Mouse (Mus musculus) layer of hippocampus, postnatal 10 days (tissue): ENCODE data around the gene Olfr745. TPM values are rescaled to one million over a fixed set of nuclear protein-coding genes. Genes with fewer than 3 reads are reported as not detected.

Experiments used
- DNase-seq, 2 experiments: peaks; one replicate each; pipeline ENCODE4 v3.0.0; 2021; ENCODE audit warnings: low spot score in 2 of 2
- long read RNA-seq: library from polyadenylated mRNA; stranded (forward); transcript quantifications from one replicate; pipeline ENCODE4 v2.0.0, GENCODE M21; 2023
- total RNA-seq, 2 experiments: library from RNA; stranded (reverse); gene quantifications; 2 replicates each; pipeline ENCODE4 v1.2.3; 2021

The Olfr745 gene
- total RNA-seq = not detected
- long read RNA-seq = 0 reads

GRCm38 (mm10) chr14:50639088-50639487 lies at the start of gene Olfr745:
Gene Olfr745, plus strand, starts transcription at chr14:50639388.
- DNase-seq = no peak

DNA sequence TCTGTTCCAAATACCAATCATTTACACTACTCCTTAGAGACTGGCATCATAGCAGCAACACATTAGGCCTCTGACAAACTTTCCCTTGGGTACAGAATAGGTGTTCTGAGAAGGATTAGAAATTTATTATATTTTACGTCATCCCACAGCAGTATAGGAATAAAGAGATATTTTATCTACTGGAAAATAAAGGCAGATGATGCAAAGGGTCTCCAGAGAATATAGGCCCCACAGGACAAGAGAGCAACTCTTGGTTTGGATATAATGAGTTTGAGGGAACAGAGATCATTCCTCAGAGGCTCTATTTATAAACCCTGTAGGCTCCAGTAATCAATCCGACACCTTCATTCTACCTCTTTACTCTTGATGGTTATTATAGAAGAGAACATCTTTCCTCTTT lies 24.6 kb upstream of the Olfr745 start, which contains the start of gene Olfr744:
Gene Olfr744 (plus strand): TSS at position 301 of the 400 bp plus-strand sequence.
- DNase-seq = no peak

- DNase-seq = no peak
Observed at GRCm38 (mm10) chr14:50646783-50647182, 7.6 kb downstream of the Olfr745 start, which contains the start of gene Olfr746. Gene Olfr746, plus strand, starts transcription at chr14:50647083.

DNA sequence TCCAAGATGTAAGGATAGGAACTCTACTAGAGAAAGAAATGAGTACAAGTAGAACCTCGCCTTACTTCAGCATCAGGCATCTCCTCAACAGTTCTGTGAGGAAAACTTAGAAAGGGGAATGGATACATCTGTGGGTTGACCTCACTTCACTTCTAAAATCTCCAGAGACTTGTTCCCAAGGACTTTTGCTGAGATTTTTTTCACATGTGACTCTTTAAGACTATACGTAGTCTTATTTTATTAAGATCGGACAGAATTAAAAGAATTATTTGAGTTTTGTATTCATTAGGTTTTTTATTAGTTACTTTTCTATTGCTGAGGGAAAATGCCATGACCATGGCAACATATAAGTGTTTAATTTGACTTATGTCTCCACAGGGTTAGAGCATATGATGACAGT lies 53.9 kb downstream of the Olfr745 start, which contains the start of gene Olfr747:
Gene Olfr747 (minus strand): TSS at position 101 of the 400 bp plus-strand sequence.
- DNase-seq = no peak

Other genes starting within 250 kb of the Olfr745 start
- gene Olfr738, start 231.8 kb upstream of the Olfr745 start, total RNA-seq = not detected
- not detected for gene Olfr739, start 220.8 kb upstream of the Olfr745 start, total RNA-seq
- gene Olfr740, start 193.8 kb upstream of the Olfr745 start, total RNA-seq = not detected
- gene Olfr741, start 166.7 kb upstream of the Olfr745 start, total RNA-seq = not detected
- gene Olfr742, start 135.8 kb upstream of the Olfr745 start, total RNA-seq = not detected
- gene Olfr743, start 117.5 kb upstream of the Olfr745 start, total RNA-seq = not detected
- not detected for gene Olfr744, start 24.5 kb upstream of the Olfr745 start, total RNA-seq
- gene Olfr746, start 7.7 kb downstream of the Olfr745 start, total RNA-seq = not detected
- not detected for gene Olfr747, start 53.8 kb downstream of the Olfr745 start, total RNA-seq
- not detected for gene Olfr748, start 68.0 kb downstream of the Olfr745 start, total RNA-seq
- not detected for gene Olfr749, start 105.7 kb downstream of the Olfr745 start, total RNA-seq
- 10 to 100 TPM; 77.0 to 83.5 TPM for gene Ttc5, start 146.1 kb downstream of the Olfr745 start, total RNA-seq
- gene Ccnb1ip1, start 168.3 kb downstream of the Olfr745 start, total RNA-seq = not detected
- gene Parp2, start 168.5 kb downstream of the Olfr745 start, total RNA-seq = 10 to 100 TPM; 23.7 to 41.6 TPM
- 1 to 10 TPM; 4.4 to 4.8 TPM for gene Tep1, start 231.2 kb downstream of the Olfr745 start, total RNA-seq